Mouse (Mus musculus): Measurements from ENCODE around the gene Clec4f.

GRCm38 (mm10) chr6:83695731-83696130, 39.7 kb upstream of the Clec4f start:
- TF ChIP-seq CTCF (IDR thresholded peaks at IDR 0.05; ENCODE audit: control insufficient read depth, insufficient read depth, low read length) = no peak
- no peak for TF ChIP-seq POLR2A (IDR thresholded peaks at IDR 0.05; ENCODE audit: borderline replicate concordance, control insufficient read depth, low read depth, low read length)
